Mouse (Mus musculus): ENCODE data around the gene Golim4. TPM values are rescaled to one million over a fixed set of nuclear protein-coding genes. Genes with fewer than 3 reads are reported as not detected.

Golim4 gene
- total RNA-seq, 2 experiments from 2014 or later, result 20.9 to 21.9 TPM

Other genes starting within 250 kb of the Golim4 start
- gene Gm29133, start 208.8 kb downstream of the Golim4 start, total RNA-seq (2021), result not detected
- 10 to 100 TPM; 24.0 to 25.6 TPM for gene Fstl5, start 117.3 kb upstream of the Golim4 start, total RNA-seq (2021)

Measured in layer of hippocampus, postnatal 25 days (tissue).